Mouse (Mus musculus) neural tube, embryonic 10.5 days (tissue): ENCODE data around the gene Adamtsl3.
"Not testable (repeated sequence)": the region's sequence is repeated elsewhere in the genome, so short reads cannot be mapped to it uniquely, and the experiment has no call there.

Experiments used
- DNase-seq: peaks from one replicate; pipeline ENCODE4 v3.0.0-alpha.2; 2017; ENCODE audit warnings: low spot score; ENCODE audit errors: extremely low spot score

Gene Adamtsl3

GRCm38 (mm10) chr7:82420329-82421052 is 85.0 kb downstream of the Adamtsl3 start:
- DNase-seq = not testable (repeated sequence)

GRCm38 (mm10) chr7:82422561-82422960 is 87.1 kb downstream of the Adamtsl3 start:
- no peak for DNase-seq

- DNase-seq = no peak
Observed at GRCm38 (mm10) chr7:82423602-82424001, 88.1 kb downstream of the Adamtsl3 start.

GRCm38 (mm10) chr7:82424281-82424680 is 88.8 kb downstream of the Adamtsl3 start:
- no peak for DNase-seq

GRCm38 (mm10) chr7:82425374-82425773 is 89.9 kb downstream of the Adamtsl3 start:
- no peak for DNase-seq

- no peak for DNase-seq
Observed at GRCm38 (mm10) chr7:82429447-82429846, 94.0 kb downstream of the Adamtsl3 start.

DNA sequence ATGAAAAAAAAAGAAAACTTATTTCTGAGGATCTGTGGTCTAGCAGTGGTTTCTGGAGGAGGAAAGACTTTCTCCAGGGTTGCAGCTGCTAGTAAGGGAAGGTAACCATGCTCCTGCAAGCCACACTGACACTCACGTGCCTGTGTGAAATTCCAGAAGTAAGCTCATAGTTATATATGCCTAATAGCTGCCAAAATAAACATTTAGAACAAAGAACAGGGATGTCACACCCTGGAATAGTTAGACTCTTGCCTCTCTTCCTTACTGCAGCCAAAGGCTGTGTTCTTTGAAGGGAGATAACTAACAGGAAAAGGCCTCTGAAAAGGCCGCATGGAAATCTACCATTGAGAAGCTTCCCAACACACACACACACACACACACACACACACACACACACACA is 96.1 kb downstream of the Adamtsl3 start:
- DNase-seq = no peak

DNA sequence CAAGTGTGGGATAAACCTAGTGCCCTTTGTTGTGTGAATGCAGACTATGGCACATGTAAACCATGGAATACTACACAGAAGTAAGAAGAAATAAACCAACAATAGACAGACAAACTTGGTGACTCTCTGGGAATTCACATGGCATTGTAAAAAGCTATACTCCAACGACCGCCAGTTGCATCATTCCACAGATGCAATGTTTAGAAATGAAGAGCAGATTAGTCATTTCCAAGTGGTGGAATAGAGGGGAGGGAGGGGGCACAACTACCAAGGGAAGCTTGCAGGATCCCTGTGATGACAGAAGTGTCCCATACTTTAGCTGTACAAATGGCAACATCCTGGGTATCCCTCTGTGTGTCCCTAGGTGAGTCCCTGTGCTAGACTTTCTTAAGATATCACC is 97.7 kb downstream of the Adamtsl3 start:
- no peak for DNase-seq

DNA sequence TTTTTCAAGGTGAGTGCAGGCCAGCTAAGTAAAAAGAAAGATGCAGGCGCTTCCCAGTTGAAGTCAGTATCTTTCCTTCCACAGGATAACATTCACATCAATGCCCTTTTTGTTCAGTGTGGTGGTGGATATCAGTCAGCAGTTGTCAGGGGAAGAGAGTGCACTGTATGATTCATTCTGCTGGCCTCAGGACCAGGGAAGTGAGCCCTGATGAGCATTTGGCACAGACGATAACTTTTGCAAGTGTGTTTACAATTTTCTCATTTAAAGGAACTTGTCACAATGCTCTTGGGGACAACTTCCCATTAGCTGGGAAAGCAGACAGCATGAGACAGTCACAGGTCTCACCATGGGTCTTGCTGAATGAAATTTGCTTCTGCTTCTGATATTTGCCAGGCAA is 122.9 kb downstream of the Adamtsl3 start:
- no peak for DNase-seq

- DNase-seq = no peak
Observed at GRCm38 (mm10) chr7:82462921-82463523, 127.5 kb downstream of the Adamtsl3 start.

- DNase-seq = no peak
Observed at GRCm38 (mm10) chr7:82464364-82464763, 128.9 kb downstream of the Adamtsl3 start.

GRCm38 (mm10) chr7:82465437-82465836 is 129.9 kb downstream of the Adamtsl3 start:
- DNase-seq = no peak

- no peak for DNase-seq
Observed at GRCm38 (mm10) chr7:82476441-82477221, 141.1 kb downstream of the Adamtsl3 start.

DNA sequence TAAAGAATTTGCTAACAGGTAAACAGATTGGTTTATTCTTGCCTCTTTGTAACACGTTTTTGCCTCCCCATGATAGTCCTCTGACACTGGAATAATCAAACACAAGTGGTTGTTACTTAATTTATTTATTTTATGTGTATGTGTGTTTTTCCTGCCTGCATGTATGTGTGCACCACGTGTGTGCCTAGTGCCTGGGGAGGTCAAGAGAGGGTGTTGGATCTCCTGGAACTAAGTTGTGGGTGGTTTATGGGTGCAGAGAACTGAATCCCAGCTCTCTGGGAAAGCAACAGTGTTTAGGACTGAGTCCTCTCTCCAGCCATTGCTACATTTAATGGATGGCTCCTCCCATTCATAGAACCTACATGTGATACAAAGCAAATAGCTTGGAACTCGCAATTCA is 143.0 kb downstream of the Adamtsl3 start:
- DNase-seq = no peak

GRCm38 (mm10) chr7:82478861-82479755 is 143.6 kb downstream of the Adamtsl3 start:
- no peak for DNase-seq

GRCm38 (mm10) chr7:82483426-82483825 is 147.9 kb downstream of the Adamtsl3 start:
- DNase-seq = no peak

DNA sequence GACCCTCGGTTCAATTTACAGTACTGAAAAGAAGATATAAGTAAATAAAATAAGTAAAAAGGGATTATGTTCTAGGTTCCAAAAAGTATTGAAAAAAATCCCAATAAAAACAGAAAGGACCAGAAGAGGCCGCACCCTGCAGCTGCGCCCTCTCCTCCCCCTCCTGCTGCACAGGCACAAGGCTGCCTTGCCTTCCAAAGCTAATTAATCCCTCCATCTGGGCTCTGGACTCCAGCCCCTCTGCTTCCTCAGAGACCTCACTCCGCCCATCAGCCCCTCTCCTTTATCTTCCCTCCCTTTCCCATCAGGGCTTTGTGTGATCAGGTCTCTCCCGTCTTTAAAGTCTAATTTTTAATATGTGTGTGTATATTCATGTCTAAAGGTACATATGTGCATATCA is 149.3 kb downstream of the Adamtsl3 start:
- DNase-seq = no peak

- no peak for DNase-seq
Observed at GRCm38 (mm10) chr7:82485344-82485954, 150.0 kb downstream of the Adamtsl3 start.

DNA sequence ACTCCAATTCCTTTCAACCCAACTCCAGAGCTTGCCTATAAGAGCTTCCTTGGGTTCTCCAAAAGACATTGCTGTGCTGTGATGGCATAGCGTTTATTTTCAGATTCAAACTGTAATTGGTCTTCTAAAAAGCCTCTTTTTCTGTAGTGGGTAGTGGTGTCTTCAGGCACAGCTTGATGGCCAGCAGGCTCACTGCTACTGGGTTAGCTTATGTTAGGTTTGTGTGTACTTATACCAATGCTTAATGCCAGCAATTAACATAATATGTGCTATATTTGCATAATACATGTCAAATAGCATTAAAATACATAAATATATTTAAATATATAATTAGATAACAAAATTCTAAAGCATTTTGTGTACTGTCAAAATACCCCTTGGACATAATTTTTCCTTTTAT is 155.5 kb downstream of the Adamtsl3 start:
- DNase-seq = no peak

DNA sequence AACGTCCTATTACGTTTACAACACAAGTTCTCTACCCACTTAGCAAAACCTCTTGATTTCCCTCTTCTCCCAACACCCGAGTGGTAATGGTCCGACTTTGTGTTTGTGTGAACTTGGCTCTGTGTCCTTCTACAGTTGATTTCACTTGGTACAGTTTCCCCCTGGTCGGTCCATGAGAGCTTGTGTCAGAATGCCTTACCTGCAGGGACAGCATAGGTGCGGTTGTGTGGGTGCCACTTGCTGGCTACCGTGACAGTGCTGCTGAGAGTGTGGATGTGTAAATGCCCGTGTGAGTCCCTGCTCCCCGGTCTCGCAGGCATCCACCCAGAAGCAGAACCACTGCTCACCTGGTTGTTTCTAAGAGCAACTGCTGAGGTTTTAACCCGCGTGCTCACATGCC is 157.4 kb downstream of the Adamtsl3 start:
- no peak for DNase-seq

DNA sequence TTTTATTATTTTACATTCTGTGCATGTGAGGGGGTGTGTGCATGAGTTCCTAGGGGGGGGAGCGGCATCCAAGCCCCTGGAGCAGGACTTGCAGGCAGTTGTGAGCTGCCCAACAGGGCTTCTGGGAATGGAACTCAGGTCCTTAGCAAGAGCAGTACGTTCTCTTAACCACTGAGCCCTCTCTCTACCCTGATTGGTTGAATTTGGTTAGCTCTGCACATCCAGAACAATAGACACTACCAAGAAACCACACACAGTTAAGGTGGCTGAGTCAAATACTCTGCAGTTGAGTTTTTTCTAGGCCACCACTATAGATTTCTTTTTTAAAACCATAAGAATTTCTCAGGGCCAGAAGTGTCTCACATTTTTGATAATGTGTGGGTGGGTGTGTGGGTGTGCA is 158.7 kb downstream of the Adamtsl3 start:
- no peak for DNase-seq
